Mouse (Mus musculus) E14TG2a.4 (cell line): ENCODE data around the gene Adam30.

ENCODE experiments used
- CTCF ChIP-seq: conservative IDR thresholded peaks from 2 replicates; pipeline ENCODE4 v1.5.1; 2014; ENCODE audit warnings: low read length
- NANOG ChIP-seq: IDR thresholded peaks from 2 replicates; pipeline ENCODE4 v1.6.1; 2014; ENCODE audit warnings: borderline replicate concordance, low read length, mixed read lengths

- TF ChIP-seq CTCF (no peak), NANOG (no peak)
Measured at GRCm38 (mm10) chr3:98127775-98128174, 32.7 kb upstream of the Adam30 start.
